Mouse (Mus musculus) lung, postnatal 0 days (tissue): ENCODE measurements around the gene Pik3r5. TPM values are rescaled to one million over a fixed set of nuclear protein-coding genes. Genes with fewer than 3 reads are reported as not detected.

Experiments used
- ATAC-seq: fragments of 200-750 bp; cut with Nextera tagmentation; 2 replicates; pipeline ENCODE4 v1.8.0; 2017; ENCODE audit warnings: moderate library complexity
- DNase-seq: peaks from one replicate; pipeline ENCODE4 v3.0.0-alpha.2; 2016; ENCODE audit warnings: low spot score
- H3K27ac ChIP-seq: fragments of 300-500 bp; sonication (generic); 2 replicates; pipeline ENCODE4 v1.5.1; 2014; ENCODE audit warnings: antibody characterized with exemption, mild to moderate bottlenecking, low read length, mixed read lengths
- H3K27me3 ChIP-seq: fragments of 300-500 bp; sonication (generic); replicated peaks from 2 replicates; pipeline ENCODE4 v1.6.1; 2014; ENCODE audit warnings: low read length, mixed read lengths; ENCODE audit not compliant: insufficient read depth
- H3K36me3 ChIP-seq: fragments of 300-500 bp; sonication (generic); 2 replicates; pipeline ENCODE4 v1.6.1; 2014; ENCODE audit warnings: low read length, mixed read lengths; ENCODE audit not compliant: insufficient read depth
- H3K4me1 ChIP-seq: fragments of 300-500 bp; sonication (generic); 2 replicates; pipeline ENCODE4 v1.6.1; 2014; ENCODE audit warnings: antibody characterized with exemption, low read depth, low read length, mixed read lengths; ENCODE audit not compliant: insufficient read depth
- H3K4me2 ChIP-seq: fragments of 300-500 bp; sonication (generic); replicated peaks from 2 replicates; pipeline ENCODE4 v1.6.1; 2014; ENCODE audit warnings: low read depth, mild to moderate bottlenecking, low read length, moderate library complexity, mixed read lengths
- H3K4me3 ChIP-seq: fragments of 300-500 bp; sonication (generic); 2 replicates; pipeline ENCODE4 v1.5.1; 2014; ENCODE audit warnings: low read depth, low read length
- H3K9ac ChIP-seq: fragments of 300-500 bp; sonication (generic); replicated peaks from 2 replicates; pipeline ENCODE4 v1.6.1; 2014; ENCODE audit warnings: low read depth, mild to moderate bottlenecking
- H3K9me3 ChIP-seq: fragments of 300-500 bp; sonication (generic); 2 replicates; pipeline ENCODE4 v1.6.1; 2016; ENCODE audit warnings: low read length, mixed read lengths
- CTCF ChIP-seq: IDR thresholded peaks from 2 replicates; pipeline ENCODE4 v1.5.1; 2016; ENCODE audit warnings: antibody characterized with exemption, mild to moderate bottlenecking
- EP300 ChIP-seq: IDR thresholded peaks from 2 replicates; pipeline ENCODE4 v1.6.1; 2016; ENCODE audit warnings: antibody characterized with exemption, mild to moderate bottlenecking, control low read depth
- WGBS: fragments of 180-500 bp; shearing (Covaris S2); extraction: QIAGEN DNeasy Blood & Tissue Kit; methylation state at CpG from one replicate; pipeline ENCODE4 v1.1.7; 2014; 5-methylcytosine and 5-hydroxymethylcytosine counted together
- polyA plus RNA-seq: library from polyadenylated mRNA; unstranded; fragments of >200 nt; fragmentation: Nextera tagmentation; extraction: Ambion mirVana; gene quantifications from 2 replicates; pipeline ENCODE4 v1.2.1, GENCODE M21; 2015

Gene Pik3r5
- polyA plus RNA-seq, 1 experiment from 2014 or later: 1.1 TPM

DNA sequence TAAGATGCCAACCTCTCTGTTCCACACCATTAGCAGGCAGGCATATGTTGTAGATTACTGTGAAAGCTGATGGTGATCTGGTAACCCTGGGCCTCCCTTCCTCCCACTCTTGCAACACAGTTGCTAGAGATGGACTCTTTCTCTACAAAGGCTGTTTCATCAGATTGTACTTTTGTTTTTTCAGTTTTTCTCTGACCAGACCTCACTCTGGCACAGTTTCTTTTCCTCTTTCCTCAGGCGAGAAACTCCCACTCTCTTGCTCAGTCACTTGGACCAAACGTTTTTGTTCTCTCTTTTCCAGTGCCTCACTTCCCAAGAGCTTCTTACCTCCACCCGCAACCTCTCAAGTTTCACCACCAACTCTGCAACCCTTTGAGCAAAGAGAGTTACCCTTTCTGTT lies 82.0 kb downstream of the Pik3r5 start:
- Histone ChIP-seq H3K4me3 (no peak overlapping the region), H3K27ac (no peak overlapping the region), H3K9me3 (no peaks in the 10 kb centered on the region), H3K9ac (no peak overlapping the region), H3K36me3 (no peaks in the 10 kb centered on the region), H3K27me3 (no peaks in the 10 kb centered on the region), H3K4me2 (no peak overlapping the region), H3K4me1 (no peaks in the 10 kb centered on the region)
- DNase-seq: peak; percentile 51
- ATAC-seq: no peak
- TF ChIP-seq EP300 (no peak), CTCF (no peak)
- 45% methylated on average over 3 of the region's 3 CpGs for WGBS

DNA sequence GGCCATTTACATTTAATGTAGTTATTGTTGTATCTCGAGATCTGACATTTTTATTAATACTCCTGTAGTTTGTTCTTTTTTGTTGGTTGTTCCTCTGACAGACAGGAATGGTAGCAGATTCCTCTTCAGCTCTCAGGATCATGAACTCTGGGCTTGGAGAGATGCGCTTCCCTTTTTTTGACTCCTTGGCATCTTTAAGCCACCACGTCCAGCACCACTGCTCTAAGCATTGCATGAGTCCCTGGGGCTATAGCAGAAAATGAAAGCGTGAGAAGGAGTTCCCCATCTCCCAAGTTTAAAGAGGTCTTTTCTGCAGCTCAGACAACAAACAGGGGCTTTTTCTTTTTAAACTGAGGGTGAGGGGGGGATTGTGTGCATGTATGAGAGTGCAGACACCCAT lies 87.4 kb downstream of the Pik3r5 start:
- Histone ChIP-seq H3K4me2 (no peak overlapping the region), H3K9ac (no peak overlapping the region), H3K4me1 (no peaks in the 10 kb centered on the region), H3K9me3 (no peaks in the 10 kb centered on the region), H3K27me3 (no peaks in the 10 kb centered on the region), H3K27ac (no peak overlapping the region), H3K36me3 (no peaks in the 10 kb centered on the region), H3K4me3 (no peak overlapping the region)
- 92% methylated on average over 4 of the region's 4 CpGs for WGBS
- no peak for ATAC-seq
- DNase-seq: no peak
- TF ChIP-seq EP300: no peak
- TF ChIP-seq CTCF: no peak

DNA sequence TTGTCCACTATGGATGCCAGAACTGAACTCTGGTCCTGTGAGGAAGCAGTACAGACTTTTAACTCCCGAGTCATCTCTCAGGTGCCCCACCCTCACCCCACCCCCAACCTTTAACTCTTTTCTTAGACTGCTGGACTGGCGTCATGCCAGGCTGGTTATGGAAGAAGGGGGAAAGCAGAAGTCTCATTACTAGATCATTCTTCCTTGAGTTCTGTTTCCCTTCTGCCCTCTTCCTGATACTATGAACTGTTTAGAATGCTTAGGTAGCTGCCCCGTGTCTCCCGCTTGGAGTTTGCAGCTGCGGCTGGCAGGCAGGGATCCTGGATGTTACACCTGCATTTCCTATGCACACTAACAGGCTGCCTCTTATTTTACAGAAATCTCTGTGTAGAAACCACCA lies 87.9 kb downstream of the Pik3r5 start:
- Histone ChIP-seq H3K4me3 (no peak overlapping the region), H3K4me2 (no peak overlapping the region), H3K27ac (no peak overlapping the region), H3K4me1 (no peaks in the 10 kb centered on the region), H3K9me3 (no peaks in the 10 kb centered on the region), H3K27me3 (no peaks in the 10 kb centered on the region), H3K36me3 (no peaks in the 10 kb centered on the region), H3K9ac (no peak overlapping the region)
- TF ChIP-seq EP300 (no peak), CTCF (no peak)
- ATAC-seq (no peak), DNase-seq (peak; percentile 25)
- 75% methylated on average over 5 of the region's 5 CpGs for WGBS

DNA sequence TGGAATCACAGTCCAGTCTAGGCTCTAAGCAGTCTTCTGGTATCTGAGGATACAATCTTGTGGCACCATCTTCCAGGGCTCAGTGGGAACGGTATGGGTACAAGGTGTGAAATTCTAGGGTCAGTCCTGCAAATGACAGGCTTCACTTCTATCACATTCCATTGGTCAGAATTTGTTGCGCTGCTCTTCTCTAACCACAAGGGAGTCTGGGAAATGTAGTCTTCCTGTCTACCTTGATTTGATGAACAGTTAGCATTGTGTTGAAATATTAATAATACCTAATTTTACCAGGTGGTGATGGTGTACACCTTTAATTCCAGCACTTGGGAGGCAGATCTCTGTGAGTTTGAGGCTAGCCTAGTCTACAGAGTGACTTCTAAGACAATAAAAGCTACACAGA lies 88.5 kb downstream of the Pik3r5 start:
- ATAC-seq (no peak), DNase-seq (no peak)
- Histone ChIP-seq H3K4me2 (no peak overlapping the region), H3K4me3 (no peak overlapping the region), H3K9ac (no peak overlapping the region), H3K4me1 (no peaks in the 10 kb centered on the region), H3K36me3 (no peaks in the 10 kb centered on the region), H3K9me3 (no peaks in the 10 kb centered on the region), H3K27ac (no peak overlapping the region), H3K27me3 (no peaks in the 10 kb centered on the region)
- WGBS: 80% methylated on average over 2 of the region's 2 CpGs
- no peak for TF ChIP-seq CTCF
- no peak for TF ChIP-seq EP300

DNA sequence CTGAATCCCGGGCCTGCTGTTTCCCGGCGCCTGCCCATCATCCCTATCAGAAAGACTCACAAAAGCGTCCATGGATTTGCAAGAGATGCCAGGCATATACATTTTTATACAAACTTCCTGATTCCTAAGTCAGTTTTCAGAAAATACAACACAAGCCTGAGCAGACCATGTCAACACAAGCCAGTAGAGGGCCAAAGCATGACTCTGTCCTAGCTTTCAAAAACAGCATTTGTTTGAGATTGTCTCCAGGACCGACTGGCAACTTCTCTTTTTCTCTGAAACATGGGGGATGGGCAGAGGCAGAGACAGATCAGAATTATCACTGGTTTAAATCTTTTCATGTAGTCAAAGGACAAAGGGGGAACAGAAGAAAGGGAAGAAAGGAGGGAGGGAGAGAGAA lies 89.4 kb downstream of the Pik3r5 start:
- ATAC-seq: no peak
- no peak overlapping the region for H3K4me3 ChIP-seq

DNA sequence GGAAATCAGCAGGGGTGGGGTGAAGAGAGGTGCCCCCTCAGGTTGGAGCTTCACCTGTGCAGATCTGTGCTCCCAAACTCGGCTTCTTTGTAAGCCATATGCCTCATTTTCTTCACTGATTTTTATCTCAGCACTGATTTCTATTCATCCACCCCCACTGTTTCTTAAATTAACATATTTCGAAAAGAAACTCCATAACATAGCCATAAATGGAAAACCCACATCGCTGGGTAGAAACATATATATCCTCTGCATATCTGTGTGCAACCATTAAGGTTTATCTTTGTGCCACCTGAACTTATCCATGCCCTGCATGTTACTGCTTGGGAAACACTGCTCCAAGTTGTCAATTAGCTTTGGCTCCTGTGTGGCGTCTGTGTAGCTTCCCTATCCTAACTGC lies 94.5 kb downstream of the Pik3r5 start:
- TF ChIP-seq EP300 (no peak), CTCF (no peak)
- Histone ChIP-seq H3K27me3 (no peaks in the 10 kb centered on the region), H3K9ac (no peak overlapping the region), H3K36me3 (no peaks in the 10 kb centered on the region), H3K9me3 (no peaks in the 10 kb centered on the region), H3K4me1 (no peaks in the 10 kb centered on the region), H3K27ac (no peak overlapping the region), H3K4me2 (no peak overlapping the region), H3K4me3 (no peak overlapping the region)
- WGBS: 76% methylated on average over 4 of the region's 4 CpGs
- DNase-seq (no peak), ATAC-seq (no peak)

More for the DNA sequence above, 89.4 kb downstream of the Pik3r5 start:
- 0 out of 2 replicates have a peak, but pooled peaks have one; percentile 9 for TF ChIP-seq CTCF
- TF ChIP-seq EP300: no peak
- DNase-seq: no peak
- H3K27me3 ChIP-seq: no peaks in the 10 kb centered on the region
- H3K27ac ChIP-seq: no peak overlapping the region
- no peak overlapping the region for H3K9ac ChIP-seq
- H3K4me1 ChIP-seq: no peaks in the 10 kb centered on the region
- H3K4me2 ChIP-seq: no peak overlapping the region
- 78% methylated on average over 5 of the region's 5 CpGs for WGBS
- no peaks in the 10 kb centered on the region for H3K9me3 ChIP-seq
- H3K36me3 ChIP-seq: no peaks in the 10 kb centered on the region
